Mouse (Mus musculus) midbrain, postnatal 0 days (tissue): Measurements from ENCODE around the gene Ccr9. TPM values are rescaled to one million over a fixed set of nuclear protein-coding genes. Genes with fewer than 3 reads are reported as not detected.
A peak's percentile ranks its signal among the peaks of the same experiment; 100 is the strongest.
"Not testable (repeated sequence)": the region's sequence is repeated elsewhere in the genome, so short reads cannot be mapped to it uniquely, and the experiment has no call there.

Source experiments
- ATAC-seq: fragments of 200-750 bp; cut with Nextera tagmentation; 2 replicates; pipeline ENCODE4 v1.8.0; 2017; ENCODE audit warnings: moderate number of reproducible peaks, mild to moderate bottlenecking, moderate TSS enrichment, moderate library complexity; ENCODE audit not compliant: low FRiP score
- DNase-seq: peaks from one replicate; pipeline ENCODE4 v3.0.0-alpha.2; 2015; ENCODE audit warnings: low spot score
- H3K27ac ChIP-seq: fragments of 300-500 bp; sonication (generic); 2 replicates; pipeline ENCODE4 v1.5.1; 2014; ENCODE audit warnings: low read depth, mild to moderate bottlenecking, low read length, mixed read lengths
- H3K27me3 ChIP-seq: fragments of 300-500 bp; sonication (generic); 2 replicates; pipeline ENCODE4 v1.6.1; 2014; ENCODE audit warnings: low read length, control low read depth, mixed read lengths; ENCODE audit not compliant: insufficient read depth
- H3K36me3 ChIP-seq: fragments of 300-500 bp; sonication (generic); 2 replicates; pipeline ENCODE4 v1.6.1; 2014; ENCODE audit warnings: low read length, control low read depth, mixed read lengths; ENCODE audit not compliant: insufficient read depth
- H3K4me1 ChIP-seq: fragments of 300-500 bp; sonication (generic); 2 replicates; pipeline ENCODE4 v1.6.1; 2014; ENCODE audit warnings: mild to moderate bottlenecking, control low read depth, antibody characterized with exemption, low read length, mixed read lengths; ENCODE audit not compliant: insufficient read depth
- H3K4me2 ChIP-seq: fragments of 300-500 bp; sonication (generic); 2 replicates; pipeline ENCODE4 v1.6.1; 2014; ENCODE audit warnings: low read depth, mild to moderate bottlenecking, low read length, mixed read lengths; ENCODE audit not compliant: poor library complexity, severe bottlenecking
- H3K4me3 ChIP-seq: fragments of 300-500 bp; sonication (generic); 2 replicates; pipeline ENCODE4 v1.5.1; 2014; ENCODE audit warnings: low read depth, mild to moderate bottlenecking, low read length, moderate library complexity
- H3K9ac ChIP-seq: fragments of 300-500 bp; sonication (generic); replicated peaks from 2 replicates; pipeline ENCODE4 v1.6.1; 2014; ENCODE audit warnings: mild to moderate bottlenecking, low read length, moderate library complexity, mixed read lengths; ENCODE audit not compliant: poor library complexity, severe bottlenecking
- H3K9me3 ChIP-seq: fragments of 300-500 bp; sonication (generic); 2 replicates; pipeline ENCODE4 v1.6.1; 2016; ENCODE audit warnings: low read length, control low read depth
- CTCF ChIP-seq: IDR thresholded peaks from 2 replicates; pipeline ENCODE4 v1.5.1; 2016; ENCODE audit warnings: antibody characterized with exemption, mild to moderate bottlenecking
- WGBS: fragments of 180-500 bp; shearing (Covaris S2); extraction: QIAGEN DNeasy Blood & Tissue Kit; methylation state at CpG from one replicate; pipeline ENCODE4 v1.1.7; 2014; 5-methylcytosine and 5-hydroxymethylcytosine counted together
- polyA plus RNA-seq: library from polyadenylated mRNA; unstranded; fragments of >200 nt; fragmentation: Nextera tagmentation; extraction: Ambion mirVana; gene quantifications from 2 replicates; pipeline ENCODE4 v1.2.1, GENCODE M21; 2015
- total RNA-seq: library from RNA; depleted of rRNA; stranded (reverse); fragments of >200 nt; gene quantifications from 2 replicates; pipeline ENCODE4 v1.2.3, GENCODE M21; 2014

The Ccr9 gene
- total and polyA plus RNA-seq, 2 experiments from 2014 or later = 0.05 to 0.28 TPM

- peak; percentile 78 for TF ChIP-seq CTCF
- ATAC-seq = 0 out of 2 replicates have a peak, but pooled peaks have one; percentile 44
- H3K4me3 ChIP-seq = no peak overlapping the region
- no peaks in the 10 kb centered on the region for H3K36me3 ChIP-seq
- peak; percentile 48 for DNase-seq
- no peak overlapping the region for H3K4me2 ChIP-seq
- 83% methylated on average over 1 of the region's 1 CpGs for WGBS
- no peak overlapping the region for H3K27ac ChIP-seq
- H3K9ac ChIP-seq = no peak overlapping the region
- H3K9me3 ChIP-seq = no peaks in the 10 kb centered on the region
- no peaks in the 10 kb centered on the region for H3K4me1 ChIP-seq
- no peaks in the 10 kb centered on the region for H3K27me3 ChIP-seq
These were observed 39.6 kb upstream of the Ccr9 start for GRCm38 (mm10) chr9:123638668-123639089.

- H3K9ac ChIP-seq = no peak overlapping the region
- TF ChIP-seq CTCF = no peak
- H3K4me2 ChIP-seq = no peak overlapping the region
- no peak for DNase-seq
- H3K36me3 ChIP-seq = no peaks in the 10 kb centered on the region
- no peak for ATAC-seq
- 85% methylated on average over 1 of the region's 1 CpGs for WGBS
- H3K27me3 ChIP-seq = no peaks in the 10 kb centered on the region
- no peaks in the 10 kb centered on the region for H3K9me3 ChIP-seq
- no peak overlapping the region for H3K27ac ChIP-seq
- no peak overlapping the region for H3K4me3 ChIP-seq
- H3K4me1 ChIP-seq = no peaks in the 10 kb centered on the region
These were observed 38.1 kb upstream of the Ccr9 start for GRCm38 (mm10) chr9:123640106-123640505.

- no peaks in the 10 kb centered on the region for H3K4me1 ChIP-seq
- H3K27ac ChIP-seq = no peak overlapping the region
- no peak overlapping the region for H3K4me2 ChIP-seq
- no peak for DNase-seq
- no peaks in the 10 kb centered on the region for H3K27me3 ChIP-seq
- H3K9ac ChIP-seq = no peak overlapping the region
- ATAC-seq = no peak
- 64% methylated on average over 2 of the region's 2 CpGs for WGBS
- TF ChIP-seq CTCF = no peak
- H3K4me3 ChIP-seq = no peak overlapping the region
- H3K36me3 ChIP-seq = no peaks in the 10 kb centered on the region
- H3K9me3 ChIP-seq = no peaks in the 10 kb centered on the region
These were observed 28.3 kb upstream of the Ccr9 start for GRCm38 (mm10) chr9:123649785-123650511.

GRCm38 (mm10) chr9:123651369-123651768, 26.9 kb upstream of the Ccr9 start:
- no peak overlapping the region for H3K4me3 ChIP-seq
- DNase-seq = no peak
- WGBS = 48% methylated on average over 4 of the region's 4 CpGs
- H3K9me3 ChIP-seq = no peaks in the 10 kb centered on the region
- no peak for ATAC-seq
- H3K9ac ChIP-seq = no peak overlapping the region
- H3K4me2 ChIP-seq = no peak overlapping the region
- no peaks in the 10 kb centered on the region for H3K4me1 ChIP-seq
- TF ChIP-seq CTCF = no peak
- no peaks in the 10 kb centered on the region for H3K36me3 ChIP-seq
- H3K27me3 ChIP-seq = no peaks in the 10 kb centered on the region
- no peak overlapping the region for H3K27ac ChIP-seq

- TF ChIP-seq CTCF = no peak
- no peaks in the 10 kb centered on the region for H3K9me3 ChIP-seq
These were observed 20.8 kb upstream of the Ccr9 start for GRCm38 (mm10) chr9:123657457-123657856.

GRCm38 (mm10) chr9:123658981-123659380, 19.3 kb upstream of the Ccr9 start:
- H3K9ac ChIP-seq = no peak overlapping the region
- H3K4me3 ChIP-seq = no peak overlapping the region
- DNase-seq (no peak), ATAC-seq (no peak)
- no peaks in the 10 kb centered on the region for H3K9me3 ChIP-seq
- no peaks in the 10 kb centered on the region for H3K36me3 ChIP-seq
- H3K27me3 ChIP-seq = no peaks in the 10 kb centered on the region
- no peak overlapping the region for H3K27ac ChIP-seq
- no peak for TF ChIP-seq CTCF
- no peaks in the 10 kb centered on the region for H3K4me1 ChIP-seq
- no peak overlapping the region for H3K4me2 ChIP-seq

More at GRCm38 (mm10) chr9:123657457-123657856, 20.8 kb upstream of the Ccr9 start:
- DNase-seq (no peak), ATAC-seq (no peak)
- Histone ChIP-seq H3K4me3 (no peak overlapping the region), H3K9ac (no peak overlapping the region), H3K27ac (no peak overlapping the region), H3K4me1 (no peaks in the 10 kb centered on the region), H3K4me2 (no peak overlapping the region), H3K27me3 (no peaks in the 10 kb centered on the region), H3K36me3 (no peaks in the 10 kb centered on the region)
- WGBS = 86% methylated on average over 3 of the region's 3 CpGs

GRCm38 (mm10) chr9:123659986-123660676, 18.1 kb upstream of the Ccr9 start:
- not testable (repeated sequence) for H3K36me3 ChIP-seq, H3K27me3 ChIP-seq, H3K9ac ChIP-seq, H3K4me2 ChIP-seq, ATAC-seq, H3K4me3 ChIP-seq, H3K27ac ChIP-seq, H3K4me1 ChIP-seq, H3K9me3 ChIP-seq
- DNase-seq = peak; percentile 23
- WGBS = 74% methylated on average over 16 of the region's 18 CpGs
